Mouse (Mus musculus) spleen, adult 2 months (tissue): ENCODE measurements at regions not wholly inside any gene's neighbourhood (a gene's known extent, or its start where the extent isn't known, plus 50 kb on each side); places are given as distances from the start of the nearest gene placed in this dataset.

Experiments used
- CTCF ChIP-seq: fragments of 200-500 bp; IDR thresholded peaks from 2 replicates; pipeline ENCODE4 v1.5.1; 2011; ENCODE audit warnings: mild to moderate bottlenecking, inconsistent platforms; ENCODE audit not compliant: insufficient read depth, insufficient read length, insufficient replicate concordance; ENCODE audit errors: extremely low read depth
- POLR2A ChIP-seq: fragments of 200-500 bp; IDR thresholded peaks from 2 replicates; pipeline ENCODE4 v1.6.1; 2011; ENCODE audit warnings: low read depth, low read length, inconsistent platforms

GRCm38 (mm10) chr8:78975034-78975433 is 53.2 kb upstream of the Zfp827 start:
- TF ChIP-seq CTCF (no peak), POLR2A (no peak)
